Mouse (Mus musculus) spleen, adult 18-20 months (tissue): ENCODE measurements at regions not wholly inside any gene's neighbourhood (a gene's known extent, or its start where the extent isn't known, plus 50 kb on each side); places are given as distances from the start of the nearest gene placed in this dataset.
A peak's percentile ranks its signal among the peaks of the same experiment; 100 is the strongest.

ENCODE experiments used
- DNase-seq, 2 experiments: peaks; one replicate each; pipeline ENCODE4 v3.0.0; 2022; ENCODE audit warnings: mixed read lengths in 2 of 2

GRCm38 (mm10) chr2:75514171-75514570 is 144.9 kb upstream of the Hnrnpa3 start:
- no peak for DNase-seq

DNA sequence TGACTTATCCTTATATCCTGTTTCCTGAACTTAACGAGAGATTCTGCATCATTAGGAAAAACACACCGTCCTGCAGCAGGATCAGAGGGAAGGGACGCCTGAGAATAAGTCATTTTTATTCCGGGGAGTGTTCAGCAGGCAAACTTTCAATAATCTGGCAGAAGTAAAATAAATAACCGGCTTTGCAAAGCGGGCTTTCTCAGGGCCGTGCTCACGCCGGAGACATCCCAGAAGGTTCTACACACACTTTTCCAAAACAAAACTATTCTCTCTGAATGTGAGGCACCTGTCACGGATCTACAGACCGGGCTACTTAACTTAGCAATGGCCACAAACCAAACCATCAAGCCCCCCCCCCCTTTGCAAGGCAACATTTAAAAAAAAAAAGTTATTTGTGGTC is 142.8 kb upstream of the Hnrnpa3 start:
- DNase-seq, result no peak

- no peak for DNase-seq
These were observed 142.0 kb upstream of the Hnrnpa3 start for GRCm38 (mm10) chr2:75517096-75517495.

- DNase-seq, result no peak
These were observed 140.5 kb upstream of the Hnrnpa3 start for GRCm38 (mm10) chr2:75518607-75519006.

- DNase-seq, result no peak
These were observed 133.5 kb upstream of the Hnrnpa3 start for GRCm38 (mm10) chr2:75525562-75525961.

GRCm38 (mm10) chr2:75528706-75529105 is 130.4 kb upstream of the Hnrnpa3 start:
- no peak for DNase-seq

GRCm38 (mm10) chr2:75538114-75538513 is 120.9 kb upstream of the Hnrnpa3 start:
- no peak for DNase-seq

DNA sequence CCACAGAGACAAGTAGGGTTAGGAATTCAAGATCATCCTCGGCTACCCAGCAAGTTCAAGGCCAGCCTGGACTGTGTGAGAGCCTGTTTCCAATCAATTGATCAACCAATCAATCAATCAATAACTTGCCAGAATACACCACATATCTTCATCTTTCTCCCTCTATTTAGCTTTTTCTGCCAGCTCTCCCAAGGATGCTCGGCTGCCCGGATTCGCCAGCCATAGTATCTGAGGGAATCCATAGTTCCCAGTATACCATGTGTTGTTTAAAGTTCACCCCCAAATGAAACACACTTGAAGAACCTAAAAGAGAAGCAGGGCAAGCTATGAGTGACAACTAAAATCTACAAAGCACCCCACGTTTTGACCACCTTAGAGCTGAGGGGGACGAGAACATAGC is 119.3 kb upstream of the Hnrnpa3 start:
- no peak for DNase-seq

GRCm38 (mm10) chr2:75542331-75542730 is 116.7 kb upstream of the Hnrnpa3 start:
- DNase-seq, result no peak

DNA sequence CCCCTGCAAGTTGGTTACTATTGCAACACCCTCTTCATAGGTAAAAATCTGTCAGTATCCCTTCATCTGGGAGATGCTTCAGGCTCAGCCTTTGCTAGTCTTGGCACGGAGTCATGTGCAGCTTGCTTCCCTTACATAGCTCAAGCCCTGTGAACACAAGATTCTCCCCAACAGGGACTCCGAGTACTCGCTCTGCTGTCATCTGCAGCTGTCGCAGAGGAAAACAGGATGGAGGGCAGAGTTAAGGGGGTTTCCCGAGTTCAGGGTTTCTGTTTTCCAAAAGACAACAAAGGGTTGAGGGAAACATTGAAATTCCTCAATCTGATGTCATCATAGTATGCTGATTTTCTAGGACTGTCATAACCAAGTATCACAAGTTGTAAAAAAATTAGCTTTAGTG is 116.3 kb upstream of the Hnrnpa3 start:
- DNase-seq, result no peak

DNA sequence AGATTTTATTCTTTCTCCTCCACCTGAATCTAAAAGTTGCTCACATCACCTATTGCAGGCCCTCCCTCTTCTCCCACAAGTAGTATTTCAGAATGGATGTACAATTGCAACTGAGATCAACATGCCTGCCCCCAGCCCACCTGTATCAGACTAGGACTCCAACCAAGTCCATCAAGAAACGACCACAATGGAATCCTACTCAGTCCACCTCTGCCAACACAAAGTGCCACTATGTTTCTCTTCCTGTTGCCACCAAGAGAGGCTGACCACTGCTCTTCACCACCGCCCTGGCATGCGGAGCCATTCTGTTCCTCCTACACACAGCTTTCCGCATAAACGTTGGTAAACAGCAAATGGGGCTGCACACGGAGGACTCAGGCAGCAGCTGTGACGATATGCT is 113.1 kb upstream of the Hnrnpa3 start:
- DNase-seq, result no peak

DNA sequence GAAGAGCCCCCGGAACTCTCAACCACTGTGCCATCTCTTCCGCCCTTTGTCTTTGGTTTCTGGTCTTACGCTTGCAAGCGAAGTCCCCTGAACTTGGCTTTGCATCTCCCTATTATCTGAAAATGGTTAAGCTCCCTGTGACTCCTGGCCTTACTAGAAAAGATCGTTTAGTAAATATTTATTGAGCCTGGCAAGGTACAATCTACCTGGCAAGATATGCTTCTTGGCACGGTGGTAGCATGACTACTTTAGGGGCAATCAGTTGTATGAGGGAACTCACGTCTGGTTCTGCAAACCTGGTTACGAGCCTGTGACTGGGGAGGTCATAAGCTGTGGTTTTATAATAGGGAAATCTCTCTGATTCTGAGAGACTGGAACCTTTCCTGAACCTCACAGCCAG is 103.4 kb upstream of the Hnrnpa3 start:
- no peak for DNase-seq

DNA sequence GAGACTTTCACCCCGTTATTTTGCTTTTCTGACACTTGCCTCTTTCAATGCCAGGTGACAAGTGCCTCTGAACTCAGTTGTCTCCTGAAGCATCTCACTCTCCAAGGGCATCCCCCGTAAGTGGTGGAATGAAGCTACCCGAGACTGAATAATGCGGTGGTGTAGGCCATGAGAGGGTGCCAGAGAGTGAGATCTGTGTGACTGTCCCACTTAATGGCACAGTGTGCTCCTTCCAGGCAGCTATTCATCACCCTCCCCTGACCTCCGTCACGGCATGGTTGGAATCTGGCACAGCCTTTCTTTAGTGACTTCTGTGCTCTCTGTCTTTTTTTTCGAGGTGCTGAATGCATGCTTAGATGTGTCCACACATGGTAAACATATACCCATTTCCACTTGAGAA is 102.3 kb upstream of the Hnrnpa3 start:
- no peak for DNase-seq

GRCm38 (mm10) chr2:75557392-75557791 is 101.7 kb upstream of the Hnrnpa3 start:
- DNase-seq, result no peak

DNA sequence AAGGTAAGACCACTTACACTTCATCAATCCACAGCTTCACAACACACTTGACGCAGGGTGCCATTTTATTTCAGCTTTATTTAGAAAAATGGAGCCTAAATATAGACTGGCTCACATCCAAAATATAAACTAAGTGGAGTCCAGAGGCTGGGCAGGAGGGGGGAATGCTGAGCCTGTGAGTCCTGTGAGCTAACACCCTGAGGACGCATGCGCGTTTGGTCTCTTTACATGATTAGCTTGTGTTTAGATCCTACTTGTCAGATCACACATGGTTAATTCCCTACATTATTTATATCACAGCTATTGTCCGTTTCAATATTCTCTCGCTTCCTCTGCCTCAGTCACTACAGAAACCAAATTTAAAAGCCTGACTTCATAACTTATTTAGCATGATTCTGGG is 99.1 kb upstream of the Hnrnpa3 start:
- DNase-seq, result no peak

GRCm38 (mm10) chr2:75563253-75563913 is 95.7 kb upstream of the Hnrnpa3 start:
- peak; percentile 5 to 6 for DNase-seq

DNA sequence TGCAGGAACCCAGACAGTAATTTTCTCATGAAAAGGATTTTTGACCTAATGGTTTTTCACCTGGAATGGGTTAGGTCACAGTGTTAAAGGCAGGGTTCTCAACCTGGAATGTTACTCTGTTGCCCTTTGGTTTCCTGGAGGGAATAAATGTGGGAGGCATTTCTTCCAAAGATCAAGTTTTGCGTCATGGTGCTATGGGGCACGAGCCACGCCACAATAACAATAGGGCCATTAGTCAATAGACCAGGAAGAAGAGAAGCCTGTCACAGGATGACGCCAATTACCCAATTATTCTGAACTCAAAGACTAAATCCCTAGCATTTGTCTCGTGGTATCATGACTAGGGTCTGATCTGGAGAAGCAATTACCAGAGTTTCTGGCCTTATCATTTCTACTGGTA is 94.3 kb upstream of the Hnrnpa3 start:
- no peak for DNase-seq

DNA sequence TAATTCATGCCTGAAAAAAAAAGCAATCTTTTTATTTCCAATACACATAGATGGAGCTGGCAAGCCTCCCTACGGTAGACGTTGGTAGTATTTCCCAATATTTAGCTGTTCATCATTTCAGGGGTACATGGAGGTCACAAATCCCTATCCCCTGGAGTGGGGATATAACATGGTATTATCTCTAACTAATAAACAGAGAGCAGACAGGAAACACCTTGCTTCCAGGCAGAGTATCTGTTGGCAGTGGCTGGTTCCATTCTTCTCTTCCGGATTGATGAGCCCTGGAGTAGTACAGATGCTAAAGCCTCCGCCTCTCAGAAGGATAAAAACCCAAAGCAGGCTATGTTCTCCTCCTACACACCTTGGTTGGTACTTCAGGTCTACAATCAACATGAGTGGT is 91.9 kb upstream of the Hnrnpa3 start:
- no peak for DNase-seq

GRCm38 (mm10) chr2:75569756-75570155 is 89.3 kb upstream of the Hnrnpa3 start:
- no peak for DNase-seq

DNA sequence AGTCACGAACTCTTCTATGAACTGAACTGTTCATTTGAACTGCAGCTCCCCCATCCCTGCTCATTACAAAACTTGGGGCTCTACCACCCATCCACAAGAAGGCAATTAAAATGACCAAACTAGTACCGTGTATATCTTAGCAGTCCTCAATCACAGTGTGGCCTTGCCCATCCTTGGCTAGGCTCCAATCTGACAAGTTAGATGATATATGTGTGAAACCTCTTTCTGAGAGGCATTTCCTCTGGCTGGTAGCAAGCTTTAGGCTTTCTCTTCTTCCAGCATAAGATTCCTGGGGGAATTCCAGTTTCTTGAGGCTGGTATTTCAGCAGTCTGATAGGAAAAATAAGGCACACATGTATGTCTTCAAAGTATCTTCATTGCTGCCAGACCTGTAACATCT is 88.8 kb upstream of the Hnrnpa3 start:
- DNase-seq, result no peak

DNA sequence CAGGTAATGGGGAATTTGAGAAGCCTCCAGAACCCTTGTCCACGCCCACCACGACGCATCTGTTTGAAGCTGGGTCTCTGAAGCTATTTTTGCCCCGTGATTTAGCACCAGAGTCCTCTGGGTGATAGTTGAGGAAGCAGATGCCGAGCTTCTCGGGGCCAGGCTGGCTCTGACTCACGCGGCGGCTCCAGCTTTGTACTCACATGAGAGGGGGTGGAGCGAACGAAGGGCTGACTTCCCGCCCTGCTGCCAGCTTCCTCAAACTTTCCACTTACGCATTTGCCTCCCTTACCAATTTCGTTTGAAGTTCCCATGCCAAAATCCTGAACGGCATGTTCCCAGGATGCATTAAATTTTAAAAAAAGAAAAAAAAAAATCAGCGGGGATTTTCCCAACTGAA is 74.1 kb upstream of the Hnrnpa3 start:
- DNase-seq, result peak; percentile 57 to 65

- peak in 1 of 2 experiments; percentile 35 for DNase-seq
These were observed 70.5 kb upstream of the Hnrnpa3 start for GRCm38 (mm10) chr2:75588572-75588971.

DNA sequence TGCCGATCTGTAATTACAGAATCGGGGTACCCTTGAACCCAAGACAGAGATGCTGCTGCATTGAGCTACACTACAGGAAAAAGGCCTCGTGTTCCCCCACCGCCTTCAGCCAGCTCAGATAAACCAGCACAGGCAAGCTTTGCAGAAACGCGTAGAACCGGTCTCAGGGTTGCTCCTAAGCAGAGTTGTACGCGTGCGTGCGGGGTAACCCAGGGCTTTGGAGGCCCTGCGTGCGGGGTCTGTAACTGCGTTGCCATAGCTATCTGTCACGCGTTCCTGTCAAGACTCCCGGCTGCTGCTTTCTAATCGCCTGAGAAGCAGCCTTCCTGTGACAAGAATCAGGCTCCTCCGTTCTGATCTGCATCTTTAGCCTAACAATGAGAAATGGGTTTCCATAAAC is 69.6 kb upstream of the Hnrnpa3 start:
- DNase-seq, result no peak

DNA sequence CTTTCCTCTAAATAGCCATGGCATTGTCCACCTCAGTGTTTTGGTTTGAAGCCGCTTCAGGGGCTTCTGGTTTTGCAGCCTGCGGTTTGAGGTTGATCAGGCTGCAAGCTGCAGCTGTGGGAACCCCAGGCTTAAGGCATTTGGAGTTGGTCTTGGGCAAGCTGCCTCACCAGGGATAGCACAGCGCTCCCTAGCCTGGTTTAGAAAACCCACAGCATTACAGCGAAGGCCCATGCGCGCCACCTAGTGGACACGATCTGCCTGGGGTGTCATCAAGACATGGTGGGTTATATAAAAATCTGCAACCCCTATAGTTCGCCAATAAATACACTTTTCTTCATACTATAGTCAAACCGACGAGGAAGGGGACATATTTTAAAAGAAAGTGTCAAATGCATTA is 68.9 kb upstream of the Hnrnpa3 start:
- peak; percentile 61 to 85 for DNase-seq

DNA sequence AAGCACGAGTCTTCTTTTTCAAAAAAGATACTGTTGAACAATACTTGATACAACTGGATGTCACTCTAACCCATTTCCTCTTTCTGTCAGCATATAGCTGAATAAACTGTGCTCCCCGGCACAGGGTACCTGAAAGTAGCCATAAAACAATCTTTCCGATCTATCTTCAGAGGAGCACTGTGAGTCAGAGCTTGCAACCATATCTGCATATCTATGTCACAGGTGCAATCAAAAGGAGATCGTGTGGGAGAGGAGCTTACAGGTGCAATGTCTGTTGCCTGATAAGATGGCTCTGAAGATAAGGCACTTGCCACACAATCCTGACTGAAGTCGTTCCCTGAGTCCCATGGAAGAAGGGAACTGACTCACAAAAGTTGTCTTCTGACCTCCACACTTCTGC is 58.5 kb upstream of the Hnrnpa3 start:
- DNase-seq, result no peak
